In the genomic region with DNA sequence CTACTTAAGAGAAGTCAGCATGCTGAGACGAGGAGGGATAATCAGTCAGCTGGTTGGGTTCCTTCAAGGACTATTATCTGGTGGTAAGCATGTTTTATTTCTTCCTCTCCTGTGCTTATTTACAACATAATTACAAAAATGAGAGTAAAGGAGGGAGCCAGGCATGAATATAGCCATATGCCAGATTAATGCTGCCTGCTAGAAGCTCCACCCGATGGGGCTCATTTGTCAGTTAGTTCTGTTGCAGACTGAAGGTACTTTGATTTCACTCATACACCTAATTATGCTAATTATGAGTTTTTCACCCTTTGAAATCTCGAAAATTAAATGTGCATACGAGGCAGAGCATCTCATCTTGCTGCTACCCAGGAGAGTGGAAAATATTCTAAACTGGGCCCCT, we compare ENCODE assay signal across 16 mouse cellular contexts.
"Had no signal": no experiment of that assay in that cellular context is flagged by ENCODE, and none has a peak within 500 bp of the region (broad histone marks: within the 10 kb centered on the region; RNA-seq: fewer than 3 reads in every experiment).

No protein-coding gene starts in this region.

- H3K36me3 ChIP-seq: limb, embryonic 12.5 days; limb, embryonic 15.5 days; neural tube, embryonic 12.5 days had no signal

- H3K27ac ChIP-seq: limb, embryonic 12.5 days; limb, embryonic 15.5 days; liver, embryonic 14.5 days; macrophage; neural tube, embryonic 12.5 days had no signal

- H3K9ac ChIP-seq: limb, embryonic 12.5 days; limb, embryonic 15.5 days; liver, embryonic 14.5 days; liver, postnatal 0 days; lung, embryonic 14.5 days; neural tube, embryonic 12.5 days had no signal

- H3K4me2 ChIP-seq: limb, embryonic 12.5 days; limb, embryonic 15.5 days; liver, embryonic 11.5 days; lung, embryonic 14.5 days; neural tube, embryonic 12.5 days had no signal

- ATAC-seq: liver, postnatal 0 days; lung, postnatal 0 days had no signal

- H3K27me3 ChIP-seq: limb, embryonic 12.5 days; limb, embryonic 15.5 days; neural tube, embryonic 12.5 days had no signal

- H3K4me3 ChIP-seq: limb, embryonic 12.5 days; limb, embryonic 15.5 days; neural tube, embryonic 12.5 days had no signal

- H3K4me1 ChIP-seq: limb, embryonic 12.5 days; limb, embryonic 15.5 days; neural tube, embryonic 12.5 days had no signal

- DNase-seq: kidney, adult 18-20 months; kidney, adult 9 months; kidney, postnatal 14 days; kidney, postnatal 4 days; left cerebral cortex, postnatal 4 days; liver, postnatal 0 days; lung, embryonic 14.5 days; thymus, adult 18-20 months; thymus, postnatal 36 days had no signal

- H3K9me3 ChIP-seq: limb, embryonic 12.5 days; limb, embryonic 15.5 days; neural tube, embryonic 12.5 days had no signal
